Mouse (Mus musculus) bone marrow macrophage, adult 2 months (primary cell): ENCODE results near the gene Zfp444.

Source experiments
- CTCF ChIP-seq: IDR thresholded peaks from 2 replicates; pipeline ENCODE4 v1.5.1; 2012; ENCODE audit warnings: low read depth, mild to moderate bottlenecking, low read length, moderate library complexity
- POLR2A ChIP-seq: IDR thresholded peaks from 2 replicates; pipeline ENCODE4 v1.6.1; 2012; ENCODE audit warnings: mild to moderate bottlenecking, low read depth, low read length, borderline replicate concordance

GRCm38 (mm10) chr7:6132646-6133045, 39.4 kb upstream of the Zfp444 start:
- no peak for TF ChIP-seq POLR2A
- no peak for TF ChIP-seq CTCF
